Mouse (Mus musculus) left cerebral cortex, adult 9 months (tissue): ENCODE results near the gene Flot2.
A peak's percentile ranks its signal among the peaks of the same experiment; 100 is the strongest.

Source experiments
- DNase-seq, 2 experiments: peaks; one replicate each; pipeline ENCODE4 v3.0.0; 2022; ENCODE audit warnings: low spot score in 2 of 2

The Flot2 gene

DNA sequence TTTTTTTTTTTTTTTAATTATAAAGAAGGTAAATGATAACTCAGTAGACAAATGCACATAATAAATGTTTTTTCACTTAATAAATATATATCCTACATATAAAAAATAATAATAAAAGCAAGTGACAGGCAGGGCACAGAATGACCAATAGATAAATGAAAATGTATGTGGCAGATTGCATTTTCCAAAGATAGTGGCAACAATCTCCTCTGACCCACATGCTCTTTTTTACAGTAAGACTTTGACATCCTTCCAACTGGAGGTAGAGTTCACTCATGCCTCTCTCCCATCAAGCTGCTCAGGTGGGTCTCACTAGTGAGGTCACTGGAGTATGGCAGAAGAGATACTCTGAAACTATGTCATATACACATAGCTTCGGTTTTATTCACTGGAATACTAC is 24.8 kb downstream of the Flot2 start:
- no peak for DNase-seq

GRCm38 (mm10) chr11:78065906-78066305 is 28.2 kb downstream of the Flot2 start:
- no peak for DNase-seq

GRCm38 (mm10) chr11:78066641-78067040 is 28.9 kb downstream of the Flot2 start:
- DNase-seq = no peak

DNA sequence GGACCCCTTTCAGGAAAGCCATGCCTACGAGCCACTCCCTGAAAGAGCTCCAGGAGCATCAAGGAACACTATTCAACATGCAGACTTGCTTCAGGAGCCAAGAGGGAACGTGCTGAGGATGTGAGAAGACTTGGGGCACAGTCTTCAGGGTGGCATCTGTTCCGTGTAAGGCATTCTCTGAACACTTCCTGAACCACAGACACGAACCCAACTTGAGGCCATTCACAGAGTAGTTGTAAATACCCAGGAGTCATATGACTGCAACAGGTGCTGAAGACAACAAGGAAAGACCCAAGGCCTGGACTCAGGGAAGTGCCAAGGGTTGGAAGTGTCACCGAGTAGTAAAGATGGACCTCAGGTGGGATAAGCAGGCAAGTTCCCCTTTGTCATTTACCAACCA is 29.8 kb downstream of the Flot2 start:
- DNase-seq = no peak

GRCm38 (mm10) chr11:78069130-78069529 is 31.4 kb downstream of the Flot2 start:
- DNase-seq = no peak

DNA sequence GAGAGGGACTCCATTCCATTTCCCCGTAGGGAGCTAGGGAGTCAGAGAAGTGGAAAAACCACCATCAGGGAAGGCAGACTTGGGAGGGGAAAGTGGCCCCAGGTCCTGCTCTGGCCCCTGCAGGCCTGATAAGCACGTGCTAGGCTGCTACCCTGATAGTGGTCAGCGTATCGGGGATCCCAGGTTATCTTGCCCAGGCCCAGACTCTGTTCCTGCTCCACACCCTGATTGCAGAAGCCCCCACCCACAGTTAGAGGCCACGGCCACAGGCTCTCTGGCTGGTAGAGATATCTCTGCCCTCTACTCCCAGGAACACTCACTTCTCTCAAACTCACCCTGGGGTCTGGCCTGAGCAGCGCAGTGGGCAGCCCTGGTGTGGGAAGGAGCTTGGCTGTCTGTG is 31.9 kb downstream of the Flot2 start:
- no peak for DNase-seq

DNA sequence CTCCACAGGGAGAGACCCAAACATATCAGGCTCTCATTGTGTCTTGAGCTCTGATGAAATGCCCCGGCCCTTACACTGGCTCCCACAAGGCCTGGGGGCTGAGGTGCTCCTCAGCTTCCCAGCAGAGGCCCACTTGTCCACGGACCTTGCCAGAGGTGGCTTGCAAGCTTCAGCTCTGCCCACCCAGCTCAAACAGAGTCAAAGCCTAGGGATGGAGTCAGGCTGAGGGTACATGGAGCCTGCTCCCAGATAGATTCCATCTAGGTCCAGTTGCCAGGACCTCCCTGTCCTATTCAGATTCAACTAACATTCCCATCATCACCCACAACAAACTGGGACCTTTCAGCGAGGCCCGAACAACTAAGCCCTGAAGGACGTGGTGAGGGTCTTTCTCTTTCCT is 34.2 kb downstream of the Flot2 start:
- DNase-seq = no peak

GRCm38 (mm10) chr11:78072425-78073130 is 34.8 kb downstream of the Flot2 start:
- DNase-seq = no peak

DNA sequence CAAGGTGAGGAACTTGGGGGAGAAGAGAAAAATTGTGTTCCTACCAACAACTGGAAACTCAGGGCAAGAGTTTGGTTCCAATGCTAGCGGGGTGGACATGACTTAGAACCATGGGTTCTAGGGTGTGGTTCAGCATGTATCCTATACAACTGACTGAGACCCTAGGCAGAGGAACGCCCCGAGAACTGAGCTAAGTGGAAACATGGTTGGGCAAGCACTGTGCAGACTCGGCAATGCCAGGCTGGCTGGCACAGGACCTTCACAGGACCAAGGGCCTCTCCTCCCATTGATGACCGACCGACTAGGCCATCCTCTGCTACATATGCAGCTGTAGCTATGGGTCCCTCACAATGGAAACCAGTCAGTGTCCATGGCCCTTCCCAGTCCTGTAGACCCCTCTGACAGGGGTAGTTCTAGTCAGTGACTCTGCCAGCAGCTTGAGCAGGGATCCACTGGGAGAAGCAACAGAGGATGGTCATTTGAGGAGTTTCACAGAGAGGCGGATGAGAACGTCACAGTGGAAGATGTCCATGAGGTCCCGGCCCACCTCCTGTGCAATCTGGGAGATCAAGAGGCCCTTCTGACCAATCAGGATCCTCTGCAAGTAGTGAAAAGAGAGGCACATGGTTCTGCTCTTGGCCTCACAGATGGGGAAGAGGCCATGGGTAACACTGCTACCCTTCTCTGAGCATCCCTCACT is 36.0 kb downstream of the Flot2 start:
- DNase-seq = no peak

DNA sequence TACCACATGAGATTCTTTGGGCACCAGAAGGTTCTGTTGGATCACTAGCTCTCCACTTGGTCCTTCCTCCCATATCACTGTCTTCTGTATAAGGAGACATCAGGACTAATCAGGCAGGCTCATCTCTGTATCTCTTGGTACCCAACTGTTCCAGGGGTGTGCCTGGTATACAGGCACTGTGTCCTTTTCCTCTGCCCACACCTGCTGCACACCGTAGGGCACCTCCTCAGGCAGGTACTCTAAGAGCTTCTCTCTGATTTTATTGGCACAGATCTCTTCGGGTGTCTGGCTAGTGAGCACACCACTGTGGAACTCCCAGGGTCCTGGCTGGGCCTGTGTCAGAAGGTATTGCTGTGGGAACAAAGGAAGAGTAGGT is 36.5 kb downstream of the Flot2 start:
- DNase-seq = no peak

GRCm38 (mm10) chr11:78074666-78075065 is 36.9 kb downstream of the Flot2 start:
- no peak for DNase-seq

DNA sequence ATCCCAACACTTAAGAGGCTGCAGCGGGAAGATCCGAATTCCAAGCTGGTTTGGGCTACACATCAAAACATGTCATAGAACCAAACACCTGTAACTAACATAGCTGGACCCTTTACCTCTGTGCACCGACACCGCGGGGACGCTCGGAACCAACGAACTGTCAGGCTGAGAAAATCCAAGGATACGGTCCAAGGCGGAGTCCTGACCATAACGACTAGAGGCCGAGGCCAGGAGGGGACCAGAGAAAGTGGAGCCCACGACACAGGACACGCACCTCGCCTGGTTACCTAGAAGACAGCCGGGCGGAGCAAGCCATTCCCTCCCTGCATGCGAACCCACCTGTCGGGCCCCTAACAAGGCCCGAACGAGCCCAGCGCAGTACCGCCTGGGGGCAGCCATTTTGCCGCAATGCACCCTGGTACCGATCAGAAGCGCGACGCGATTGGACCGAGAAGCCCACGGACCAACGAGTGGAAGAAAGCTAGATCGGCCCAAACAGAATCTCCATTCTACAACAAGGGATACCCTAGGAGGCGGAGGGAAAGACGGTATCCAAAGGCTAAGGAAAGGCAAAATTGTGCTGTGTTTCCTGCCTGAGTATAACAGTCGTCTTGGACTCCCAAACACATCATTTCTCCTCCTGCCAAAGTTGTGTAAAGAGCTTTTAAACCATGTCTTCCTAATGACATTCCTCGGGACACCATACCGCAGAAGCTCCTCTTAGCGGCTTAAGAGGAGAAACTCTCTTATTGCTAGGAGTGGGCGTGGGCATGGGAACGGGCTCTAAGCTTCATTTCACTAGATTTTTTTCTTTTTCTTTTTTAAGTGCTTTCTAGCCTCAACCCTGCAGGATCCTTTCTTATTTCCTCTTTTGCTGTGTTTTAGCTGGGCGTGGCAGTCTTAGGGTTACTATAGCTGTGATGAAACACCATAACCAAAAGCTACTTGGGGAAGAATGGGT is 42.5 kb downstream of the Flot2 start, which contains the start of gene Eral1:
Gene Eral1 (minus strand): TSS at position 423 of the 961 bp plus-strand sequence.
- DNase-seq = peak; percentile 40 to 82

DNA sequence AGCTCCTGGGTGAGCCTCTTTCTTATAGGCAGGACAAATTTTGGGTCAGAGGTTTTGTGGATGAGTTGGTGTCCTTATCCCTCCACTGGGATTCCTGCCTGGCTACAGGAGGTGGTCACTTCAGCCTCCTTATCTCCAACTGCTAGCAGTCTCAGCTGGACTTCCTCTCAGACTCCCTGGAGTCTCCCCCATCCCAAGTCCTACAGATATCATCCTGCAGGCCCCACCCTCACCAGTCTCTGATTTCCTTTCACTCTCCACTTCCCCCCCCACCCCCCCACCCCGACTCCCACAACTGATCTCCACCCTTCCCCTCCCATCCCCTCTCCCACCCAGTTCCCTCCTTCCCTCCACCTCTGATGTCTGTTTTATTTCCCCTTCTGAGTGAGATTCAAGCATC is 45.9 kb downstream of the Flot2 start:
- DNase-seq = no peak

DNA sequence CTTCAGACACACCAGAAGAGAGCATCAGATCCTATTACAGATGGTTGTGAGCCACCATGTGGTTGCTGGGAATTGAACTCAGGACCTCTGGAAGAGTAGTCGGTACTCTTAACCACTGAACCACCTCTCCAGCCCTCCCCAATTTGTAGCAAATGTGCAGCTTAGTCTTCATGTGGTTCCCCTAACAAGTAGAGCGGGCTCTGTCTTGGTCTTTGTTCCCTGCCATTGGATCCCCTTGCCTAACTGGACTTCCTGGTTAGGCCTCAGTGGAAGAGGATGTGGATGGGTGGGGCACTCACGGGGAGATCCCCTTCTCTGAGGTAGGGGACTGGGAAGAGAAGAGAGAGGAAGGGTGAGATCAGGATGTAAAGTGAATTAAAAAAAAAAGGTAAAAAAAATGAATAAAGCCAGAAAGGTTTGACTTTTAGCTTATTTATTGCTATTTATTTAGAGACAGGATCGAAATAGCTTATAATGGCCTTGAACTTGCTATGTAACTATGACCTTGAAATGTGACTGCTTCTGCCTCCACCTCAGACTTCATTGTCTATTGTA is 49.3 kb downstream of the Flot2 start:
- no peak for DNase-seq

DNA sequence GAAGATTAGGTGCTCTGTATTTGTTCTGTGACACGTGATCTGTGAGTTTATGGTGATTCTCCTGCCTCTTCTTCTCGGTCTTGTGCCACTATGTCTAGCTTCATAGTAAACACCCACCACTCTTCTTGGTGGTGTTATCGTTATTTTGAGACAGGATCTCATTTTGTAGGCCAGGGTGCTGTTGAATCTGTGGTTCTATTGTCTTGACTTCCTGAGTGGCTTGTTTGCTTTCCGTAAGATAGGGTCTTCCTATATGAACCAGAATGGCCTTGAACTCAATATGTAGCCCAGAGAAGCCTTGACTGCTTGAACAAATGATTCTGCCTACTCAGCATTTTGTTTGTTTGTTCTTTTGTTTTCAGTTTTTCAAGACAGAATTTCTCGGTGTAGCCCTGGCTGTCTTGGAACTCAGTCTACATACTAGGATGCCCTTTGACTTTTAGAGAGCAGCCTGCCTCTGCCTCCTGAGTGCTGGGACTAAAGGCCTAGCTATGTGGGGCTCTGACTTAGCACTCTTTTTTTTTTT is 50.1 kb downstream of the Flot2 start:
- no peak for DNase-seq

GRCm38 (mm10) chr11:78094137-78094503 is 56.4 kb downstream of the Flot2 start:
- DNase-seq = no peak

GRCm38 (mm10) chr11:78094504-78095143 is 56.9 kb downstream of the Flot2 start, which contains the start of gene Fam222b:
Gene Fam222b, plus strand, starts transcription at chr11:78094660.
- DNase-seq = peak; percentile 62 to 91

GRCm38 (mm10) chr11:78095144-78095516 is 57.4 kb downstream of the Flot2 start:
- DNase-seq = no peak

DNA sequence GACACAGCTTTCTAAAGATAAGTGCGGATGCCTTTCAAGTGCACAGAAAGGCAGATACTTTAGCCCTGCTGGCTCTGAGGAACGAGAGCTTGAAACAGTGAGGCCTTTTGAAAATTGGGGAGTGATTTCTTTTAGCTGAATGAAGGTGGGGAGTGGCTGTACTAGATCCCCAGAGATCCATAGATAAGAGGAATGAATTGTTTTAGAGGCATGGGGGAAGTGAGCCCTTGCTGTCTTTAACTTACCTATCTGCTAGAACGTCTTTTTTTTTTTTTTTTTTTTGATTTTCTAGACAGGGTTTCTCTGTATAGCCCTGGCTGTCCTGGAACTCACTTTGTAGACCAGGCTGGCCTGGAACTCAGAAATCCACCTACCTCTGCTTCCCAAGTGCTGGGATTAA is 59.3 kb downstream of the Flot2 start:
- DNase-seq = no peak

DNA sequence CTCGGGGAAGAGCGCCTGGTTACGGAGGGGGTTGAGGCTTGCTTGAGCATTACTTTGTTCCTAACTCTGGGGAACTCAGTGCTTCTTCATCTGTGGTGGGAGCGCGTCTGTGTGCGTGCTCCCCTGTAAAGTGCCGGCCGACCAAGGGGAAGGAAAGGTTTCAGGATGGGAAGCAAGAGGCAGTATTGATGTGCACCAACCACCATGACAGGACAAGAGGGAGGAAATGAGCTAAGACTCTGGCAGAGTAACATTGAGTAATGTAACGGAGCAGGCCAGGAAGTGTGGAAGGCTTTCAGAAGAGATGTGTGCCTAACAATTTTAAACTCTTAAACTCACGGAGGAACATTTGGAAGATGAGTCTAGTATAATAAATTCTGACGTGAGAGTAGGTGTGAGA is 63.0 kb downstream of the Flot2 start:
- DNase-seq = no peak

DNA sequence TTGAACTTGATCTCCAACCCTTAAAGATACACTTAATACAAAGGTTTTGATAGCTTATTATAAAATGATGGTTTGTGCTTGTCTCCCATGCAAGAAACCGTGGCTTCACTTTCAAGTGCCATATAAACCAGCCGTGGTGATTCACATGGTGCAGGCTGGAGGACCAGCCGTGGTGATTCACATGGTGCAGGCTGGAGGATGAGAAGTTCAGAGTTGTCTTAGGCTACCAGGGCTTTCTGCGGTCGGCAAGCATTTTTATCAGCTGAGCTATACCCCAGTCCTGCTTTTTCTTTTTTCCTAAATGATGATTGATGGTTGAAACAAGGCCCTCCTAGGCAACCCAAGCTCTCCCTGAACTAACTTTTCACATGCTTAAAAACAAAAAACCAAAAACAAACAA is 64.4 kb downstream of the Flot2 start:
- no peak for DNase-seq
